Mouse (Mus musculus): Measurements from ENCODE around the gene Arg1. TPM values are rescaled to one million over a fixed set of nuclear protein-coding genes. Genes with fewer than 3 reads are reported as not detected.

The Arg1 gene
- 0.06 and 0.08 TPM in 2 replicates for polyA plus RNA-seq (2012; rRNA removed)

DNA sequence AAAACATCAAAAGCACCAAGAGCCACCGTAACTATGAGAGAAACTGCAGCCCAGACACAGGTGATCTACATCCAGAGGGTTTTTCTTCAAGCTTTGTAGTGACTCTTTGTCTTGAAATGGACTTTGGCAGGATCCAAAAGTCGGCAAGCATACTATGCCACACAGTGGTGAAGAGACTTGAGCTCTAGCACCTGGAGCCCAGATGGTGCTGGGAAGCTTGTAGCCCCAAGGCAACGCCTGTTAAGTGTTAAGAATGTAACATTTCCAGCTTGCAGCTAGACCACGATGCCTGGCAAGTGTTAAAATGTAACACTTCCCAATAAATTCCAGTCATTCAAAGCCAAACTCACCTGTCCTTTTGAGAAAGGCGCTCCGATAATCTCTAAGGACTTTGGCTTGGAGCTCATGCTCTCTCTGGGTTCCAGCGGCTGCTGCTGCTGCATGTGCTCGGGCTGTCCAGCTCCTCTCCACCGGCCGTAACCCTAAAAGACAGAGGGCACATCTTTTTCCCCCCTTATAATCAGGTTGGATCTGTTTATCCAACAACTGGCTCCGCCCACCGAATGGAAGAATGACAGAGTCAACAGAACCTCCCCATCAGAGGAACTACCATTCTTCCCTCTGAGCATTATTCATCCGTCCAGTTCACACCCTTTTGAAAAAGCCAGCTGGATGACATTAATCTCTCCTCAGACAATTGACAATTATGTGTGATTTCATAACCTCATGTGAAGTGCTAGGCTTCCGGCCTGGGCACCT is at the start of gene Arg1:
Gene Arg1 (minus strand): TSS at position 523 of the 759 bp plus-strand sequence.
- Histone ChIP-seq H3K27ac (ENCODE audit: insufficient read depth, low read depth, low read length) (no peak within 1 kb of the TSS), H3K36me3 (ENCODE audit: control insufficient read depth, insufficient read depth, low read length) (no peaks in the 10 kb centered on the region), H3K4me3 (ENCODE audit: insufficient read depth, low read depth, low read length) (no peak within 1 kb of the TSS), H3K27me3 (replicated peaks; ENCODE audit: control insufficient read depth, insufficient read depth, low read length) (no peaks in the 10 kb centered on the region), H3K4me1 (ENCODE audit: control insufficient read depth, insufficient read depth, low read length) (no peaks in the 10 kb centered on the region)
- 37% methylated on average over 14 of the region's 14 CpGs for WGBS
- TF ChIP-seq POLR2A (IDR thresholded peaks at IDR 0.05; ENCODE audit: low read depth, low read length) (no peak), CTCF (conservative IDR thresholded peaks at IDR 0.05; ENCODE audit: insufficient read depth, insufficient read length, low read depth, low read length) (no peak)
- peak; percentile 8 for DNase-seq

- H3K27ac ChIP-seq (ENCODE audit: insufficient read depth, low read depth, low read length), result no peak overlapping the region
- no peak for DNase-seq
- H3K4me3 ChIP-seq (ENCODE audit: insufficient read depth, low read depth, low read length), result no peak overlapping the region
- no peaks in the 10 kb centered on the region for H3K27me3 ChIP-seq (replicated peaks; ENCODE audit: control insufficient read depth, insufficient read depth, low read length)
- 45% methylated on average over 11 of the region's 11 CpGs for WGBS
- H3K4me1 ChIP-seq (ENCODE audit: control insufficient read depth, insufficient read depth, low read length), result no peaks in the 10 kb centered on the region
- TF ChIP-seq CTCF (conservative IDR thresholded peaks at IDR 0.05; ENCODE audit: insufficient read depth, insufficient read length, low read depth, low read length), result no peak
- TF ChIP-seq POLR2A (IDR thresholded peaks at IDR 0.05; ENCODE audit: low read depth, low read length), result no peak
- no peaks in the 10 kb centered on the region for H3K36me3 ChIP-seq (ENCODE audit: control insufficient read depth, insufficient read depth, low read length)
These were observed 46.7 kb upstream of the Arg1 start for GRCm38 (mm10) chr10:24973845-24974514.

- Histone ChIP-seq H3K27ac (ENCODE audit: insufficient read depth, low read depth, low read length) (no peak overlapping the region), H3K27me3 (replicated peaks; ENCODE audit: control insufficient read depth, insufficient read depth, low read length) (no peaks in the 10 kb centered on the region), H3K36me3 (ENCODE audit: control insufficient read depth, insufficient read depth, low read length) (no peaks in the 10 kb centered on the region), H3K4me1 (ENCODE audit: control insufficient read depth, insufficient read depth, low read length) (no peaks in the 10 kb centered on the region), H3K4me3 (ENCODE audit: insufficient read depth, low read depth, low read length) (no peak overlapping the region)
- TF ChIP-seq CTCF (conservative IDR thresholded peaks at IDR 0.05; ENCODE audit: insufficient read depth, insufficient read length, low read depth, low read length) (no peak), POLR2A (IDR thresholded peaks at IDR 0.05; ENCODE audit: low read depth, low read length) (no peak)
- 38% methylated on average over 5 of the region's 5 CpGs for WGBS
- DNase-seq, result no peak
These were observed 46.1 kb upstream of the Arg1 start for GRCm38 (mm10) chr10:24973385-24973784.

DNA sequence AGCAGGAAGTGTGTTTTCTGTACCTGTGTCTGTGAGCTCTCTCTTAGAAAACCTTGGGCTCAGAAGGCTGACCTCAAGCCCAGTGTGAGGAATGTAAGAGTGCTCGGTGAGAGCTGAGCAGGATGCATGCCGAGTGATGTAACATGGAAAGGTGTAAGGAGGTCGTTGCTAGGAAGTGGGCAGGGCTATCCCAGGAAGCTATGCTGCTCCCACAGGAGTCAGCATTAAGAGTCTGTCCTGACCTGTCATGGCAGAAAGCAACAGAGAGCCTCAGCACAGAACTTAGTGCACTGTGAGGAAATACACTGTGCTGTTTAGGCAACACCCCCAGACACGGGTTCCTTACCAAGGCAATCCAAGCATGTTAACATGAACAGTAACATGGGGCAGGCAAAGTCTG is 45.6 kb upstream of the Arg1 start:
- no peaks in the 10 kb centered on the region for H3K27me3 ChIP-seq (replicated peaks; ENCODE audit: control insufficient read depth, insufficient read depth, low read length)
- no peak for DNase-seq
- WGBS, result 23% methylated on average over 4 of the region's 4 CpGs

GRCm38 (mm10) chr10:24965821-24966550 is 38.7 kb upstream of the Arg1 start:
- no peak for TF ChIP-seq POLR2A (IDR thresholded peaks at IDR 0.05; ENCODE audit: low read depth, low read length)
- no peak for TF ChIP-seq CTCF (conservative IDR thresholded peaks at IDR 0.05; ENCODE audit: insufficient read depth, insufficient read length, low read depth, low read length)
- no peaks in the 10 kb centered on the region for H3K36me3 ChIP-seq (ENCODE audit: control insufficient read depth, insufficient read depth, low read length)
- DNase-seq, result no peak
- H3K4me3 ChIP-seq (ENCODE audit: insufficient read depth, low read depth, low read length), result no peak overlapping the region
- no peaks in the 10 kb centered on the region for H3K4me1 ChIP-seq (ENCODE audit: control insufficient read depth, insufficient read depth, low read length)
- 63% methylated on average over 12 of the region's 12 CpGs for WGBS
- no peak overlapping the region for H3K27ac ChIP-seq (ENCODE audit: insufficient read depth, low read depth, low read length)
- H3K27me3 ChIP-seq (replicated peaks; ENCODE audit: control insufficient read depth, insufficient read depth, low read length), result no peaks in the 10 kb centered on the region

More for the DNA sequence above, 45.6 kb upstream of the Arg1 start:
- Histone ChIP-seq H3K4me3 (ENCODE audit: insufficient read depth, low read depth, low read length) (no peak overlapping the region), H3K36me3 (ENCODE audit: control insufficient read depth, insufficient read depth, low read length) (no peaks in the 10 kb centered on the region), H3K27ac (ENCODE audit: insufficient read depth, low read depth, low read length) (no peak overlapping the region), H3K4me1 (ENCODE audit: control insufficient read depth, insufficient read depth, low read length) (no peaks in the 10 kb centered on the region)
- TF ChIP-seq POLR2A (IDR thresholded peaks at IDR 0.05; ENCODE audit: low read depth, low read length) (no peak), CTCF (conservative IDR thresholded peaks at IDR 0.05; ENCODE audit: insufficient read depth, insufficient read length, low read depth, low read length) (no peak)

DNA sequence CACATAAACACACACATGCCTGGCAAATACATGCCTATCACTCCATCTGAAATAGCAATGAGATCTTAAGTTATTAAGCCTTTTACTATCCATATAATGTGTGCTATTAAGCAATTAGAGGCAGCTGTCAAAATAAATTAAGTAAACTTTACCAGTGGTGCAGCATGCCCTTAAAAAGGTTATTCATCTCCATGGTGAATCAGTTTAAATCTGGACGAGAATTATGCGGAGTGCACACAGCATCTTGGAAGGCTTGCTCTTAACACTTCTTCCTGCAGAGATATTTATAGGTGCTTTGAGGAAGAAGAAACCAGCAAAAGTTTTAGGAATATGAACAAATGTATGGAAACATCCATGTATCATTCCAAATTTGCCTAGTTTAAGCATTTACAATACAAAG is 34.6 kb upstream of the Arg1 start:
- H3K36me3 ChIP-seq (ENCODE audit: control insufficient read depth, insufficient read depth, low read length), result no peaks in the 10 kb centered on the region
- TF ChIP-seq POLR2A (IDR thresholded peaks at IDR 0.05; ENCODE audit: low read depth, low read length) (no peak), CTCF (conservative IDR thresholded peaks at IDR 0.05; ENCODE audit: insufficient read depth, insufficient read length, low read depth, low read length) (no peak)
- H3K27ac ChIP-seq (ENCODE audit: insufficient read depth, low read depth, low read length), result no peak overlapping the region
- WGBS, result 62% methylated on average over 2 of the region's 2 CpGs
- DNase-seq, result no peak
- no peaks in the 10 kb centered on the region for H3K27me3 ChIP-seq (replicated peaks; ENCODE audit: control insufficient read depth, insufficient read depth, low read length)
- no peak overlapping the region for H3K4me3 ChIP-seq (ENCODE audit: insufficient read depth, low read depth, low read length)
- peaks cover 3% of the 10 kb centered on the region; the same call in 1 of the 2 replicates for H3K4me1 ChIP-seq (ENCODE audit: control insufficient read depth, insufficient read depth, low read length)

Measured in kidney, adult 2 months (tissue).